Comparison of ENCODE assay signal across 8 mouse cellular contexts in the genomic region with DNA sequence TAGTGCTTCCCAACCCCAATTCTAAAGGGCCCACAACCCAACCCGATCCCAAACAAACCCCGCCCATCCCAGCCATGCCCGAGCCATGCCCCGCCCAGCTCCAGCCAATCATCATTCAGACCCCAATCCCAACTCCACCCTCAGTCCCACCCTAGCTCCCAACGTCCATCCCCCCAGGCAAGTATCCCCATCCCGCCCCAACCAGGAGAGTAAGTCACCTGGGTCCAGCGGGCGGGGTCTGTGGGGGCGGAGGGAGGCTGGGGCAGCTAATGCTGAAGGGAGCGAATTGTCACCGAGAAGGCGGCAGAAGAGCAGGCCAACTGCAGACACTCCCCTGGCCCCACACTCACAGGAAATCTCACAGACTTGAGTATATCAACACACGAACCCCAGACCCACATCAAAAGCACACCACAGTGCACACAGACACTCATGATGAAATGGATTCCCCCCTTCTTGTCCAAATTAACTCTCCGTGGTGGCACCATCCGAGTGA. TPM values are rescaled to one million over a fixed set of nuclear protein-coding genes. Genes with fewer than 3 reads are reported as not detected.
A peak's percentile ranks its signal among the peaks of the same experiment; 100 is the strongest.
DNase-seq lines count a peak whose midpoint lies in the region; ATAC-seq and TF ChIP-seq lines count a peak whose summit lies in the region.

No protein-coding gene starts in this region.

- H3K9ac ChIP-seq in forebrain, postnatal 0 days = no peak overlapping the region
- H3K9ac ChIP-seq in liver, postnatal 0 days (replicated peaks) = no peak overlapping the region
- peak overlapping the region; percentile 46 for H3K9ac ChIP-seq in stomach, embryonic 16.5 days (ENCODE audit: low read length)

- peaks cover 60% of the 10 kb centered on the region for H3K4me1 ChIP-seq in E14TG2a.4 (replicated peaks; ENCODE audit: low read depth, low read length)
- no peaks in the 10 kb centered on the region for H3K4me1 ChIP-seq in forebrain, postnatal 0 days (ENCODE audit: insufficient read depth)
- peaks cover 7% of the 10 kb centered on the region for H3K4me1 ChIP-seq in liver, postnatal 0 days (ENCODE audit: insufficient read depth)
- H3K4me1 ChIP-seq in stomach, embryonic 16.5 days (ENCODE audit: control insufficient read depth, insufficient read depth, low read length) = 0 out of 2 replicates have a peak, but pooled peaks cover 5% of the 10 kb centered on the region

- intact Hi-C loops in left cerebral cortex, postnatal 14 days (cut with DNase I) = no loop called here

- WGBS in forebrain, postnatal 0 days = 14% methylated on average over 15 of the region's 15 CpGs
- 48% methylated on average over 15 of the region's 15 CpGs for WGBS in liver, postnatal 0 days (ENCODE audit: insufficient replicate concordance)
- WGBS in stomach, embryonic 16.5 days = 12% methylated on average over 15 of the region's 15 CpGs

- peaks cover 9% of the 10 kb centered on the region for H3K36me3 ChIP-seq in E14TG2a.4 (ENCODE audit: insufficient read depth, low read length)
- no peaks in the 10 kb centered on the region for H3K36me3 ChIP-seq in forebrain, postnatal 0 days (ENCODE audit: insufficient read depth)
- H3K36me3 ChIP-seq in liver, postnatal 0 days (replicated peaks; ENCODE audit: insufficient read depth, low read length) = no peaks in the 10 kb centered on the region
- no peaks in the 10 kb centered on the region for H3K36me3 ChIP-seq in stomach, embryonic 16.5 days (ENCODE audit: control insufficient read depth, insufficient read depth, low read length)

- H3K27me3 ChIP-seq in E14TG2a.4 (ENCODE audit: insufficient read depth, low read length) = no peaks in the 10 kb centered on the region
- H3K27me3 ChIP-seq in forebrain, postnatal 0 days (ENCODE audit: insufficient read depth, low read length) = no peaks in the 10 kb centered on the region
- no peaks in the 10 kb centered on the region for H3K27me3 ChIP-seq in liver, postnatal 0 days (ENCODE audit: insufficient read depth, low read length)
- no peaks in the 10 kb centered on the region for H3K27me3 ChIP-seq in stomach, embryonic 16.5 days (ENCODE audit: control insufficient read depth, insufficient read depth, low read length)

- no peaks in the 10 kb centered on the region for H3K9me3 ChIP-seq in E14TG2a.4 (ENCODE audit: low read length)
- H3K9me3 ChIP-seq in forebrain, postnatal 0 days (ENCODE audit: low read length) = no peaks in the 10 kb centered on the region
- 0 out of 2 replicates have a peak, but pooled peaks cover 3% of the 10 kb centered on the region for H3K9me3 ChIP-seq in liver, postnatal 0 days (ENCODE audit: low read length)
- no peaks in the 10 kb centered on the region for H3K9me3 ChIP-seq in stomach, embryonic 16.5 days (replicated peaks; ENCODE audit: control insufficient read depth, low read length)

- peak overlapping the region; percentile 15; the same call in 1 of the 2 replicates for H3K4me2 ChIP-seq in forebrain, postnatal 0 days (ENCODE audit: low read depth)
- peak overlapping the region; percentile 61 for H3K4me2 ChIP-seq in liver, postnatal 0 days (ENCODE audit: low read depth, low read length)
- H3K4me2 ChIP-seq in stomach, embryonic 16.5 days (ENCODE audit: low read depth, low read length) = peak overlapping the region; percentile 56

- TF ChIP-seq EP300 in liver, postnatal 0 days (IDR thresholded peaks at IDR 0.05; ENCODE audit: low read depth) = no peak

- H3K27ac ChIP-seq in forebrain, postnatal 0 days (ENCODE audit: low read depth, low read length) = no peak overlapping the region
- H3K27ac ChIP-seq in liver, postnatal 0 days (ENCODE audit: low read depth) = no peak overlapping the region
- no peak overlapping the region for H3K27ac ChIP-seq in stomach, embryonic 16.5 days (ENCODE audit: low read length)

- ATAC-seq in forebrain, postnatal 0 days = no peak
- ATAC-seq in liver, postnatal 0 days = peak; percentile 49; the same call in 1 of the 2 replicates
- peak; percentile 64 for ATAC-seq in stomach, embryonic 16.5 days (ENCODE audit: insufficient read depth, low FRiP score)

- no peak for TF ChIP-seq CTCF in E14TG2a.4 (conservative IDR thresholded peaks at IDR 0.05; ENCODE audit: low read length)
- TF ChIP-seq CTCF in forebrain, postnatal 0 days (IDR thresholded peaks at IDR 0.05; ENCODE audit: low read depth) = no peak
- TF ChIP-seq CTCF in liver, postnatal 0 days (IDR thresholded peaks at IDR 0.05; ENCODE audit: low read depth) = no peak

- peak; percentile 27 for DNase-seq in adrenal gland, postnatal 10 days
- no peak for DNase-seq in adrenal gland, postnatal 4 days (ENCODE audit: low spot score in 2 of 2)
- DNase-seq in forebrain, postnatal 0 days = no peak
- peak; percentile 43 for DNase-seq in liver, postnatal 0 days
- no peak for DNase-seq in left cerebral cortex, postnatal 14 days (ENCODE audit: low spot score in 2 of 2)
- DNase-seq in cerebellum, postnatal 10 days = no peak

- H3K4me3 ChIP-seq in E14TG2a.4 (replicated peaks; ENCODE audit: low read length) = peak overlapping the region; percentile 64
- no peak overlapping the region for H3K4me3 ChIP-seq in forebrain, postnatal 0 days (ENCODE audit: low read depth, low read length)
- no peak overlapping the region for H3K4me3 ChIP-seq in liver, postnatal 0 days (ENCODE audit: low read depth, low read length)
- peak overlapping the region; percentile 23 for H3K4me3 ChIP-seq in stomach, embryonic 16.5 days (replicated peaks; ENCODE audit: low read length)

RNA-seq across cellular contexts. Expression of a gene that starts 12.5 kb away (rescaled TPM):
- total RNA-seq in adrenal gland, postnatal 10 days (2021) = 10 to 100 TPM; 54.7 to 69.3 TPM
- total RNA-seq in adrenal gland, postnatal 4 days (2021) = 100 to 1,000 TPM; 105 to 123 TPM
- 214 and 247 TPM in 2 replicates for total RNA-seq in forebrain, postnatal 0 days (2014; rRNA removed)
- polyA plus RNA-seq in forebrain, postnatal 0 days (2015; fragmentation: Nextera tagmentation; extraction: Ambion mirVana) = 46.8 and 67.8 TPM in 2 replicates
- polyA plus RNA-seq in liver, postnatal 0 days (2015; fragmentation: Nextera tagmentation; extraction: Ambion mirVana) = 10.3 and 10.8 TPM in 2 replicates
- polyA plus RNA-seq in stomach, embryonic 16.5 days (2015; fragmentation: Nextera tagmentation; extraction: Ambion mirVana) = 35.9 and 40.5 TPM in 2 replicates
- 100 to 1,000 TPM; 132 to 136 TPM for total RNA-seq in left cerebral cortex, postnatal 14 days (2021)

RNA-seq across cellular contexts. Expression of a gene that starts 19.8 kb away (rescaled TPM):
- total RNA-seq in adrenal gland, postnatal 10 days (2021) = under 1 TPM; 0.24 to 0.30 TPM
- total RNA-seq in adrenal gland, postnatal 4 days (2021) = 1 to 10 TPM; 1.0 to 2.5 TPM
- 30.6 and 42.8 TPM in 2 replicates for total RNA-seq in forebrain, postnatal 0 days (2014; rRNA removed)
- 29.4 and 30.3 TPM in 2 replicates for polyA plus RNA-seq in forebrain, postnatal 0 days (2015; fragmentation: Nextera tagmentation; extraction: Ambion mirVana)
- polyA plus RNA-seq in liver, postnatal 0 days (2015; fragmentation: Nextera tagmentation; extraction: Ambion mirVana) = 0.59 and 0.71 TPM in 2 replicates
- polyA plus RNA-seq in stomach, embryonic 16.5 days (2015; fragmentation: Nextera tagmentation; extraction: Ambion mirVana) = 2.3 and 2.6 TPM in 2 replicates
- 100 to 1,000 TPM; 129 to 143 TPM for total RNA-seq in left cerebral cortex, postnatal 14 days (2021)

RNA-seq across cellular contexts. Expression of a gene that starts 46.7 kb away (rescaled TPM):
- total RNA-seq in adrenal gland, postnatal 10 days (2021) = 10 to 100 TPM; 29.0 to 31.5 TPM
- total RNA-seq in adrenal gland, postnatal 4 days (2021) = 10 to 100 TPM; 38.4 to 42.9 TPM
- 34.7 and 55.2 TPM in 2 replicates for total RNA-seq in forebrain, postnatal 0 days (2014; rRNA removed)
- 7.8 and 11.5 TPM in 2 replicates for polyA plus RNA-seq in forebrain, postnatal 0 days (2015; fragmentation: Nextera tagmentation; extraction: Ambion mirVana)
- polyA plus RNA-seq in liver, postnatal 0 days (2015; fragmentation: Nextera tagmentation; extraction: Ambion mirVana) = 6.3 and 6.5 TPM in 2 replicates
- polyA plus RNA-seq in stomach, embryonic 16.5 days (2015; fragmentation: Nextera tagmentation; extraction: Ambion mirVana) = 13.8 and 15.6 TPM in 2 replicates
- total RNA-seq in left cerebral cortex, postnatal 14 days (2021) = 1 to 10 TPM; 6.8 to 7.6 TPM

RNA-seq across cellular contexts. Expression of a gene that starts 53.4 kb away (rescaled TPM):
- not detected for total RNA-seq in adrenal gland, postnatal 10 days (2021)
- total RNA-seq in adrenal gland, postnatal 4 days (2021) = 1 to 10 TPM in 1 of 2 experiments, not detected in 1; 1.1 TPM
- 1.00 TPM in 1 of 2 replicates, not detected in the other for total RNA-seq in forebrain, postnatal 0 days (2014; rRNA removed)
- 0.24 and 0.26 TPM in 2 replicates for polyA plus RNA-seq in forebrain, postnatal 0 days (2015; fragmentation: Nextera tagmentation; extraction: Ambion mirVana)
- not detected in 2 replicates for polyA plus RNA-seq in liver, postnatal 0 days (2015; fragmentation: Nextera tagmentation; extraction: Ambion mirVana)
- not detected in 2 replicates for polyA plus RNA-seq in stomach, embryonic 16.5 days (2015; fragmentation: Nextera tagmentation; extraction: Ambion mirVana)
- not detected for total RNA-seq in left cerebral cortex, postnatal 14 days (2021)

Comparison
In these comparisons a context has a peak if more than half of its experiments do, and no peak if none do; other contexts are left out.
1. DNase-seq: peak in adrenal gland, postnatal 10 days (single experiment) and liver, postnatal 0 days (single experiment); none in adrenal gland, postnatal 4 days (0 of 2), forebrain, postnatal 0 days (single experiment), left cerebral cortex, postnatal 14 days (0 of 2) and cerebellum, postnatal 10 days (0 of 2).
2. H3K4me3 ChIP-seq: peak in E14TG2a.4 (single experiment) and stomach, embryonic 16.5 days (single experiment); none in forebrain, postnatal 0 days (single experiment) and liver, postnatal 0 days (single experiment).
3. Peak in every context shown above with its lines, with median percentiles within 50 percentile points of each other: H3K4me2 ChIP-seq.